Mouse (Mus musculus) WW6 (cell line): ENCODE results near the gene Rnf34.

Experiments
- DNase-seq: peaks from one replicate; pipeline ENCODE4 v3.0.0-alpha.2; 2013; ENCODE audit warnings: low read depth, low spot score

Rnf34 gene

DNA sequence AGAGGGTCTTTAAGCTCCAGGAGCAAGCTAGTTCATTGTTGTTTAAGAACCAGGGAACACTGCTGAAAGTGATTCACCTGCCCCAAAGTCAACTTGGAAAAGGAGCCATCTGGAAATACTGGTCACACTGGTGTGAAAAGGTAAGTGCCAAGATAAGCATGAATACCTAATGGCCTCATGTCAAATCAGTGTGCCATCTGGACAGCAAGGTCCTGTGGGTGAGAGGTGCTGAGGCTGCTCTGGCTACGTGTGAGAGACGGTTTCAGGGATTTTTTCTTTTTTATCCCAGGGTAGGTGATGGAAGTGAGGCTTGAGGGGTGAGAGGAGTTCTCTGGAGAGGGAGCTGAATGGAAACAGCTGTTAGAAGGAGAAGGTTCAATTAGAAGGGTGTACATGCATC is 23.7 kb downstream of the Rnf34 start:
- DNase-seq, result no peak

DNA sequence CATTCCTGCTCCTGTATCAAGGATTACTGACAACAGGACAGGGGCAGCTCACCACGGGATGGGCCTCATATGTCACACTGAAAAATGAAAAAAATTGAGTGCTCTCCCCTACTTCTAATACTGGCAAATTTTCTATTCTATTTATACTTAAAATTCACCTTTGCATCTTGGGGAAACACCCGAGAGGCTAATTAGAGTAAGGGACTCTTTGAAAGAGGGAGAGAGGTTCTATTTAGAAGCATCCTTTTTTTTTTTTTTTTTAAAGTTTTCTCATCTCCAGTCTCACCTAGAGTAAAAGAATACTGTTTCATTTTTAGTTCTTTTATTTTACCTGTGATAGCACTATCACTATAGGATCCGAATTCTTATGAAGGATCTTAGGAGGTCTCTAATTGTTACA is 24.5 kb downstream of the Rnf34 start:
- DNase-seq, result no peak

DNA sequence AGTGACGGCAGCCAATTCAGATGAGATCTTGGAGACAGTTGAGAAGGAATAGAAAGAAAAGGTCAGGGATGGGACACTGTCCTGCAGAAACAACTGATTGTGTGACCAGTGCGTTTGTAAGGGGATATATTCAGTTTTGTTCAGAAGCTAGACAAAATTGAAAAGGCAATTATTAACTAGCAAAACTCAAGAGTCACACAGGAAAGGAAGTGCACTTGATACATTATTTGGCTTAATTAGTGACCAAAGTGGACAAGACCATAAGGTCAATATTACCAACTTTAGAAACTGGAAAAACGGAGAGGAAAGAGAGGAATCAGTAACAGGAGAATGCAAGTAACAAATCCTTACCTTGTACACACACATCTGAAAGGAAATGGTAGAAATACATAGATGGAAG is 26.8 kb downstream of the Rnf34 start:
- no peak for DNase-seq

DNA sequence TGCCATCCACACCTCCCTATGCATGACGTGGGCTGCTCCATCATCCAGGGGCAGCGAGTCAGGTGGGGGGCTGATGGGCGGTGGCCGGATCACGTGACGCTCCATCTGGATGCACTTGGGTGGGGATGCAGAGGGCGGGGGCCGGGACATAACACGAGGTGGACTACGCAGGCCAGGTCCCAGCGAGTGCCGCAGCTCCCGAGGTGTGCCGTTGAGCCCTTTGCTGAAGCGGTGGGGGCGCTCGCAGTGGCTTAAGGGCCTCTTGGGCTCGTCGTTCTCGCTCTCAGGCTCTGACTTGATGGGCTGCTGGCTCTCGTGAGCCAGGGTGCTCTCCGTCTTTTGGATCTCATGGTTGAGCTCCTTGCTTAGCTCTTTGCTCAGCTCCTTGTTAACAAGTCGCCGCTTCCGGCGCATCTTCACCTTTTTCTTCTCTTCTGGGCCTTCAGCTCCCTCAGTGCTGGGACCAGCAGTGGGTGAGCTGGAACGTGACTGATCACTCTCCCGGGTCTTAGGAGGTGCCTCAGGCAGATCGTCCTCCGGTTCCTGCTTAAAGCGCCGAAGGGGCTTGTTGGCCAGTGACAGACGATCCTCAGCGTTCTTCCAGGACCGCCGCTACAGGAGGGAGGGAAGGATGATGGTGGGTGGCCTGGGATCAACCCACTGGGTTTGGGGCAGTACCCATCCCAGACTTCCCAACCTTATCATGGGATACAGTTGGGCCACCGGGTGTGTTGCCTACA is 30.6 kb downstream of the Rnf34 start:
- no peak for DNase-seq

DNA sequence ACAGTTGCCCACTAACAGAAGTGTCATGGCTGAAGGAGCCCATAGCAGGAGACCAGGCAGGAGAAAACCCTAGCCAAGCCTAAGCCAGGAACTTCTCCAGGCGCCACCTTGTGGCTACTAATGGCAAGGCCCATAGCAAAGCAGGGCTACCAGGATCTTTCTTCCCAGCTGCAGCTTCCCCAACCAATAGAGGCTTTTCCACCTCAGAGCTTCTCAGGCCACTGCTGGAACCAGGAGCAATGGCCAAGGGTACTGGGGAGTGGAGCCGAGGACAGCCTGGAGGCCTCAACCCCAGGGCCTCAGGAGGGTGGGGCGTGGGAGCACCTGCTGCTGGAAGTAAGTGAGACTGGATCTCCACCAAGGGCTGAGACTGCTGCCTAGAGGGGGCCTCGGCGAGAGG is 31.5 kb downstream of the Rnf34 start:
- DNase-seq, result no peak

DNA sequence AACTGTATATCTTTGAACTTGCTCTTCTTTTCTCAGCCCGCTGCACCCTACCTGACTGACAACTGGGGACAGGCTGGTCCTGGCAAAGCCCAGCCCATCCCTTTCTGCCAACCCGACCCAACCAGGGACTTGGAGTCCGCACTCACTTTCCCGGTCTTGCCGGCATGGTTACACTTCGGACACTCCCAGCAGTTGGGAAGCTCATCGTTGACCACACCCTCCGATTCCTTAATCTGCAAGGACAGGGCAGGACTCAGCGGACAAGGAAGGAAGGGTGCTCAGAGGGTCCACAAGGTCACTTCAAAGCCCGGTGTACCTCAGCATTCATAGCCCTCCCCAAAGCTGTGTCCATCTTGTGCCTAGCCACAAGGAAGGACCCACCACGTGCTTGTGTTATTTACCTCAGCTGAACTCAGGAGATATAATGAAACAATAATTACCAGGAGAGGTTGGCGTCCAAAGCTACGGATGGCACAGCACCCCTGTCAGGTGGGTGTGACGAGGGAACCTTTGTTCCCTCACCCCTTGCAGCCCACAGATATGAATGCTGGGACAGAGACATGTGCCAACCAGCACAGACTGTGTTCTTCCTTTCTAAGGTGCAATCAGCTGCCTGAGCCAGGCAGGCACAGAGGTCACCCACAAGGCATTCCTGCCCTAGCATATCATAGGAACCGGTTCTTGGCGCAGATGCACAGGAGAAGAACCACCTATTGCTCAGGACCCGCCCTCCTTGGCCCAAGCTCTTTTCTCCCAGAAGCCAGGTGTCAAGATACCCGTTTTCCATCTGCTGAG is 32.6 kb downstream of the Rnf34 start:
- DNase-seq, result no peak

DNA sequence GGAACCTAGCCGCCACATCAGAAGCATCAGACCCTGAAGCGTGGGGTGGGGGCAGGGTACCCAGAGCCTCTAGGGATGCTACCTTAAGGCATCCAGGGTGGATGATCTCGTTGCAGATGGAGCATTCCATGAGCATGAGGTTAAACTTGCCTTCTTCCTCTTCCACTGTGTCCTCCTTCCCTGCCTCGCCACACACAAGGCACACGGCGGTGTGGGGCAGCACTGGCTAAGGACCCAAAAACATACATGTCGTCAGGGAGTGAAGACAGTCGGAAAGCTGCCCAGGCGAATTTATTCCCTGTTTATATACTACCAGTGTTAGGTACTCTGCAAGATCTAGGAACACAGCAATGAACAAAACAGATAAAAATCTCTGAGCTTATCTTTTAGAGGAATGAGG is 33.4 kb downstream of the Rnf34 start:
- DNase-seq, result no peak

DNA sequence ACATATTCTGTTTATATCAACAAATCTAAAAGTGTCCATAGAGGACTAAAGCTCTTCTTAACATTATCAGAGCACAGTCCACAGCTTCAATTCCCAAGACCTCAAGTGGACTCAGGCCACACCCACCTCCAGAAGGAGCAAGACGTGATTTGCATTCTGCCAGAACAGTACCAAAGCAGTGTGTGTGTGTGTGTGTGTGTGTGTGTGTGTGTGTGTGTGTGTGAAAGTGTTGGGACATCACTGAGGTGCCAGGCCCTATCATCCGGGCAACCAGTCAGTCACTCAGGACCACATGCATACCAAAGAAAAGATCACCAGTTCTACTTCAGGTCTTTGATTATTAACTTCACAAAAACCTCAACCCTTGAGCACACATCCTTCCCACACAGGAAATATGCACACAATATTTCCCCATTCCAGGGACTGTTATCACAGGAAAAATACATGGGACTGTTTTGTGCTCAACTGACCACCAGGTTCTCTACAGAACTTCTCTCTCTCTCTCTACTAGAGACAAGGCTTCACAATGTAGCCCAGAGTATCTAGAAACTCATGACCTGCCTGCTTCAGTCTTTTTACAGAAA is 33.9 kb downstream of the Rnf34 start:
- DNase-seq, result no peak

DNA sequence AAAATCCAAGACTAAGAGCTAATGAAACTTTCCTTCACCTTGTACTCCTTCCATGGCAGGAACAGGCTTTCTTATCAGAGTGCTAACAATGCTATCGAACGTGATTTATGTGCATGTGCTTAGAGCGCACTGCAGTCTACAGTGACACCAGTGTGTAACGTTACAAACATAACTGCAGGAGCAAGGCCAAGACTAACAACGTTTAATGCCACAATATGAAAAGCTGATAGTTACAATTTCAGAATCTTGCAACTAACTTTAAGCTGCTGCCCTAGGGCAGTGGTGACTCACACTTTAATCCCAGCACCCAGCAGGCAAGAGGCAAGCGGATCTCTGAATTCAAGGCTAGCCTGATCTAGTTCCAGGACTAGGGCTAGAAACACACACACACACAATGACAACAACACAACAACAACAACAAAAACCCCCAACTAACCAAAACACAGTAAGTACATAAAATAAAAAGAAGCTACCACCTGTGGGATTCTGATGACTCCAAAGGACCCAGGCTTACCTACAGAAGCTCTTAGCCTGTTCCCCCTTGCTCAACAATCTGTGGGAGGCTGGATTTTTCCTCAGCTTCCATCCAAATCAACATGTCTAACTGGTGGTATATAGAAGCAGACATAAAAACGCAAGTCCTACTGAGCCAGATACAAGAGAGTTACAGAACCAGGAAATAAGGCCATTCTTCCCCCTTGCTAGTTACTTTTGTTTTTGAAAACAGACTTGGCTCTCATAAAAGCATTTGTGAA is 34.9 kb downstream of the Rnf34 start:
- no peak for DNase-seq

DNA sequence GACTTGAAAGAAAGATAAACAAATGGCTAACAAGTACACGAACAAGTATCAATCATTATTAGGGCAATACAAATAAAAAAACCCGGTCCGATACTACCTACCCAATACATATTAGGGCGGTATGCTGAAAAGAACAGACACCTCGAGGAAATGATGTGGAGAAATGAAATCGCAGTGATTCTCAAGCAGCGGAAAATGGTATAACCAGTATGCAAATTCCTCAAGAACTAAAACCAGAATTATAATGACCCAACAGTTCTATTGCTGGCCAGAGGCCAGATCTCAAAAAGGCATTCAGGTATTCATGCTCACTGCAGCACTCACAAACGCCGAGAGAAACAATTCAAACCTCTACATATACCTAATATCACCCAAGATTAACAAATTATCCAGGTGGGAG is 37.2 kb downstream of the Rnf34 start:
- no peak for DNase-seq

DNA sequence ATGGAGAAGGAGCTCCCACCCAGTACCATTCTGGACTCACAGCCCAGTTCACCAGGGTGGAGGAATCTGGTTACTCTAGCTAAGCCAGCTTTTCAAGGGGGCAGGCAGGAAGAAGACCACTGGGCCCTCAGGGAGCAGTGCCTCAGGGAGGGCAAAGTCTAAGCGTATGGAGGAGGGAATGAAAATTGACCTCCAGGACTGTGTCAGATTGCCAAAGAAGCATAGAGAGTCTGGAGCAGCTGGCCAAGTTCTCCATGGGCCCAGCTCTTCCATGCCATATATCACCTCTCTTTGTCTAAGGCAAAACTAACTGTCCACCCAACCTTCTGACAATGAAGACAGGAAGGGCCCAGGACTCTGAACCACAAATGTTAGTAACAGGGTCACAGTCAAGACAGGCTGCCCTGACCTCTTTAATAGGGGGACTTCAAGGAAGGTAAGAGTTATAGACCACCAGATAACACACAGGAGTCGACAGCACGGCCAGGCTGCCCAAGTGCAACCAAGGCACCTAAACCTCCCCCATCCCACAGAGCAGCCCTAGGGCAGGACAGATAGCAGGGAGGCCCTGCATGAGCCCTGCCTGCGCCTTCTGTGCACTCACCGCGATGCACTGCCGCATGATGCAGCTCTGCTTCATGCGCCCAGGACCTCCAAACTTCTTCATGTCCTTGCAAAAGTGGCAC is 38.2 kb downstream of the Rnf34 start:
- no peak for DNase-seq

DNA sequence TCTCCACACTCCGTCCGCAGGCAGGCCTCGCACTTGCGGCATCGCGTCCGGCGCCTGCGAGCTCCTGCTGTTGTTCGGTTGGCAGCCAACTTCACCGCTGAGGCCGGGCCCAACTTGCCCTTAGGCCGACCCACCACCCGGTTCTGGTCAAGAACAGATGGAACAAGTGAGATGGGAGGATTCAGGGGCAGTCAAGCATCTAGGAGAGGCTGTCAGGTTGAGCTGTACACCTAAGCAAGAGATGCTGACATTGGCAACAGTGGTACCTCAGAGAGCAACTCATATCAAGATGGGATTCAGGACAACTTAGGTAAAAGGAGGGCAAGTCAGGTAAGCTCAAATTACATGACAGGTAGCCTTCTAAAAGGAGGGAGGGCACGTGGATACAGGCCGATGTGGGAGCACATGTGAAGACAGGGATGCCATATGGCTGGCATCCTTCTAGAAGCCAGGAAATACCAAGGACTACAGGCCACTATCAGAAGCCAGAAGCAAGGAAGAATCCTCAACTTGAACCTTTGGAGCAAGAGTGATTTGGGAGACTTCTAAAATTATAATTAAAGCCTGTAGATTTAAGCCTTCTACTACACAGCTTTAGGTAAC is 38.9 kb downstream of the Rnf34 start:
- DNase-seq, result no peak

DNA sequence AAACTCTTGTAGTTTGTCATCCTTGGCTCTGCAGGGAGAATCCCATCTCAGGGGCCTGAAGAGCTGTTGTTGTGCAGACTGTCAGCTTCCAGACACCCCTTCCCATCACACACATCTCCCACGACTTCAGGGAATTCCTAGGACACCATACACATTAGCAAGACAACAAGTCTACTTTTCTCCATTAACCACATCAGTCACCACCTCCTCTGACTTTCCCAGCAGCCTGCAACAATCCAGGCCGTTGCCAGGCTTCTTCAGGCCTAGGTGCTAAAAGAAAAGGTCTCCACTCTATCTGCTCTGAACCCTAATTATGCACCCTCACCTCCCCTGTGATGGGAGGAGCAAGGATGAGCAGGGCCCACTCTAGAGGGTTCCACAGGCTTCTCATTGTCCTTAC is 40.5 kb downstream of the Rnf34 start:
- no peak for DNase-seq

DNA sequence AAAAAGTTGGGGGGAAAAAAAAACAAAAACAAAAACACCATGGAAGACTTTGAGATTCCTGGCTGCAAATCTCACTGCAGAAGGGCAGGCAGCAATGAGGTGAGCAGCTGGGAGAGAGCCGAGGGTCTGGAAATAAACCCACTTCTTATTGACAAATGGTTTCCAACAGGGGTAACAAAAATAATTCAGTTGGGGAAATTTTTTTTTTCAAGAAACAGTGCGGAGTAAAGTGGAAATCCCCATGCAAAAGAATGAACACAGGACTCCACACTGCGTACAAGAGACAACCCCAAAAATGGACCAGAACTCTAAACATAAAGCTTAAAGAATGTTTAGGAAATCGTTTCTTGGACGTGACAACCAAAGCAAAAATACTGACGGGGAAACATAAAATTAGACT is 43.4 kb downstream of the Rnf34 start:
- DNase-seq, result no peak

DNA sequence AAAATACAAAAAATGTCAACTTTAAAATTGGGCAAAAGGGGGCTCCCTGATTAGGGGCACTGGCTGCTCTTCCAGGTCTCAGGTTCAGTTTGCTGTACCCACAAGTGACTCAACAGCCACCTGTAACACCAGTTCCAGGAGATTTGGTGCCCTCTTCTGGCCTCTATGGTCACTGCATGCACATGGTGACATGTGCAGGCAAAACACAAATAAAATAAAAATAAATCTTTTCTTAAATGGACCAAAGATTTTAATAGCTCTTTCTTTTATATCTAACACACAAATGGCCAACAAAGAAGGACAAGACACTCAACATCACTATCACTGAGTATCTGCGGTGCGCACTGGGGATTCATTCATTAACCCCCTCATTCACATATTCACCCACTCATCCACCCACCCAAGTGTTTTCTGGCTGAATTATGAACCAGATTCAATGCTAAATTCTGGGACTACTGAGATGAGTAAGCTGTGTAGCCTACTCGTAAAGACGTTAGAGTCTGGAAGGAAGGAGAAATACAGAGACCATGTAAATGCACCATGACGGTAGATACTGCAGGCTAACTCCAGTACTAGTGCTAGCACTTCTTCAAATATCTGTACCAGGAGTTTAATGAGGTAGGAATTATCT is 44.3 kb downstream of the Rnf34 start:
- no peak for DNase-seq

DNA sequence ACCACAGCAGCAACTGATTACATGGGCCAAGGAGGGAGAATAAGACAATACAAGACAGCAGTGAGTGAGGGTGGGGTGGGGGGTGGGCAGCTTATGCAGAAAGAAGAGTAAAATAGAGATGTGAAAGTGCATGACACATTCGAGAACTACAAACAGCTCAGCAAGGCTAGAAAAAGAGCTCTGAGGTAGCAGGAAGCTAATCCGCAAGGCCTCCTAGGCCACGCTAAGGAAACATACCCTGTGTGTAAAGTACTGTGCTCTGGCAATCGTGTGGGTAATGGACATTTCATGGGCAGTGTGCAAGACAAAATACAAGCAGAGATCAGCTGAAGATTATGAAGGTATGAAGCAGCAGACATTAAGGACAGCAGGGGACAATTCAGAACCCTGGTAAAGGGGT is 45.0 kb downstream of the Rnf34 start:
- no peak for DNase-seq

DNA sequence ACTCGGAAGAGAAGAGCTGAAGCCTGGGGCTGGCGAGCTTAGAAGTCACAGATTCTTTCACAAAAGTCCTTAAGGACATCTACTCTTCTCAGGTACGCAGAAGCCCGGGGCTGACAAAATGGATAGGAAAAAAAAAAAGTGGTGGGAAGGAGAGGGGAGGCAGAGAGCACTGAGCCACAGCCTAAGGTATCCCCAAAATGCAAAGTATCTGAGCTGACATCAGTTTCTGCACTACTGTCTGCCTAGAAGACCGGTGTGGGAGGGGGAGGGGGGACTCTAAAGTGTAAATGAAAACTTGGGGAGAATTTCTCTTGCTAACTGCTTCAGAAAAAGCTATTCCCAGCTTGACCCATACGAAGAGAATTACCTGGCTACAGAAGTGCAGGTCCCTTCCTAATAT is 48.3 kb downstream of the Rnf34 start:
- DNase-seq, result no peak

DNA sequence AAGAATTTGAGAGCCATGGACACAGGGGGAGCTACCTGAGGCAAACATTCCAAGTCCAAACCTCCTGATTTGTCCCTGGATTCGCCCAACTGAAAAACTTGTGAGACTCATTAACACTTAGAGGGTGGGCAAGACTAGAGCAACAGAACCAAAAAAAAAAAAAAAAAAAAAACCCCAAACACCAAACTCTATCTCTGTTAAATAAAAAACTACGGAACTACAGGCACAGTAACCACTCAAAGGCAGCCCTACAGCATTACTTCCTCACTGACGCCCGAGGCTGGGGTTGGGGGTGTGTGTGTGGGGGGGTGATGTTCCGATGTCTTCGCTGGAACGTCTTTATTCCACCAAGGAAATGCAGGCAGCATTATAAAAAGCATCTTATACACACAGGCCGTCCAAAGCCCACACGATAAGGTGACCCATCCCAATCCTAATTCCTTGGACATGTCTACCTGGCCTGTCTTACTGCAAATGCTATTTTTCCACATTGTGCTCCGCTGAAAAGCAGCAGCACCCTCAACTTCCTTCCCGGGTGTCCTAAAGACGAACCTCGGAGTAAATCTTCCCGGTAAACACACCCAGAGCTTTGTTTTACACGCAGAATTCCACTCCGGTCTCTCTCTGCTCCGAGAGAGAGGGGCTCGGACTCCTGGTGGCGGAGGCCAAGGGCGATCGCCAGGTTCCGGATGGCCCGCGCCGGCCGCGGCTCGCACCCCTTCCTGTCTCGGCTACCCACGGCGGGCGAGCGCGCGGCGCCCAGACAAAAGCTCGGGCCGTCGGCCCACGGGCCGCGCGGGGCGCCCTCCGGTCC is 49.3 kb downstream of the Rnf34 start:
- DNase-seq, result no peak

DNA sequence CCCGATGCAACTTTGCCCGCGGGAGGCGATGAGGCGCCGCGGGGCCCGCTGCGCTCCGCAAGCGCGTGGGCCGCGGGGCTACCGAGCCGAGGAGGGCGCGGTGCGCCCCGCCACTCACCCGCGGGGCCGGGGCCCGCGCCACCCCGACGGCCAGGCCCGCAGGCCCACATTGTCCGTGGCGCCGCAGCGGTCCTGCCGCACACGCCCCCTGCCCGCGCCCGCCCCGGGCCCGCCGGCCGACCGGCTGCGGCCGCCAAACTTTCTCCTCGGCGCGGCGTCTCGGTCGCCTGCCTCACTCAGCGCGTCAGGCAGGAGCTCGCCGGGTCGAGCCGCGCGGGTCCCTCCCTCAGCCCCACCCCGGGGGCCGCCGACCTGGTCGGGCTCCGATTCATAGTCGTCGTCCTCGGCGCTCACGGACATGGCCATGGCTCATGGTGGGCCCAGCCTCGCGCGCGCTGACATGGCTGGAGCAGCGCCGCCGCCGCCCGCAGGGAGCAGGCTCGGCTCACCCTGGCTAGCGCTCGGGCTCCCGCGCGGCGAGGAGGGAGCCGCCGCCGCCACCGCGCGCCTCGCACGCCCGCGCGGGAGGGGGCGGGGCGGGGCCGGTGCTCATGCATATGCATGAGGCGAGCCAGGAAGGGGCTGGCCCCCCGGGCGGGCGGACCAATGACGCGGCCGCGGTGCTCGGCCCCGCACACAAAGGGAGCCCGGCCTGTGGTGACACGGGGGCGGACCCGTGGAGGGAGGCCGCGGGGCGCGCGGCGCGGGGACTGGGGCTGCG is 50.1 kb downstream of the Rnf34 start:
- DNase-seq, result peak; percentile 67
